Mouse (Mus musculus) midbrain, embryonic 15.5 days (tissue): ENCODE measurements around the gene Lrmda. TPM values are rescaled to one million over a fixed set of nuclear protein-coding genes. Genes with fewer than 3 reads are reported as not detected.
A peak's percentile ranks its signal among the peaks of the same experiment; 100 is the strongest.

Experiments used
- ATAC-seq: fragments of 200-750 bp; cut with Nextera tagmentation; replicated peaks from 2 replicates; pipeline ENCODE4 v1.8.0; 2017; ENCODE audit warnings: moderate TSS enrichment
- H3K27ac ChIP-seq: fragments of 300-500 bp; sonication (generic); 2 replicates; pipeline ENCODE4 v1.5.1; 2015; ENCODE audit warnings: mild to moderate bottlenecking, inconsistent platforms
- H3K27me3 ChIP-seq: fragments of 300-500 bp; sonication (generic); replicated peaks from 2 replicates; pipeline ENCODE4 v1.6.1; 2015; ENCODE audit warnings: inconsistent platforms
- H3K36me3 ChIP-seq: fragments of 300-500 bp; sonication (generic); replicated peaks from 2 replicates; pipeline ENCODE4 v1.6.1; 2015; ENCODE audit warnings: inconsistent platforms
- H3K4me1 ChIP-seq: fragments of 300-500 bp; sonication (generic); 2 replicates; pipeline ENCODE4 v1.6.1; 2015; ENCODE audit warnings: inconsistent platforms
- H3K4me2 ChIP-seq: fragments of 300-500 bp; sonication (generic); 2 replicates; pipeline ENCODE4 v1.6.1; 2015; ENCODE audit warnings: inconsistent platforms, mild to moderate bottlenecking, moderate library complexity
- H3K4me3 ChIP-seq: fragments of 300-500 bp; sonication (generic); 2 replicates; pipeline ENCODE4 v1.5.1; 2015; ENCODE audit warnings: mild to moderate bottlenecking, inconsistent platforms
- H3K9ac ChIP-seq: fragments of 300-500 bp; sonication (generic); 2 replicates; pipeline ENCODE4 v1.6.1; 2015; ENCODE audit warnings: mild to moderate bottlenecking, inconsistent platforms
- H3K9me3 ChIP-seq: fragments of 300-500 bp; sonication (generic); 2 replicates; pipeline ENCODE4 v1.6.1; 2016; ENCODE audit warnings: inconsistent platforms
- WGBS: fragments of 180-500 bp; shearing (Covaris S2); methylation state at CpG from one replicate; pipeline ENCODE4 v1.1.7; 2015; ENCODE audit warnings: mixed read lengths; 5-methylcytosine and 5-hydroxymethylcytosine counted together
- polyA plus RNA-seq: library from polyadenylated mRNA; unstranded; fragments of >200 nt; fragmentation: Nextera tagmentation; extraction: Ambion mirVana; gene quantifications from 2 replicates; pipeline ENCODE4 v1.2.1, GENCODE M21; 2015

Gene Lrmda
- polyA plus RNA-seq, 1 experiment from 2014 or later: 0.31 TPM

GRCm38 (mm10) chr14:23015321-23016067 is 996.0 kb downstream of the Lrmda start:
- 0 out of 2 replicates have a peak, but pooled peaks have one; percentile 17 for ATAC-seq
- Histone ChIP-seq H3K9me3 (no peaks in the 10 kb centered on the region), H3K27me3 (no peaks in the 10 kb centered on the region), H3K4me1 (peaks cover 11% of the 10 kb centered on the region), H3K36me3 (no peaks in the 10 kb centered on the region), H3K9ac (no peak overlapping the region), H3K27ac (peak overlapping the region; percentile 26), H3K4me2 (no peak overlapping the region), H3K4me3 (no peak overlapping the region)
- 30% methylated on average over 16 of the region's 16 CpGs for WGBS

GRCm38 (mm10) chr14:23016068-23016611 is 996.6 kb downstream of the Lrmda start:
- no peak for ATAC-seq
- H3K9me3 ChIP-seq: no peaks in the 10 kb centered on the region
- no peak overlapping the region for H3K4me3 ChIP-seq
- H3K27me3 ChIP-seq: no peaks in the 10 kb centered on the region
- H3K9ac ChIP-seq: no peak overlapping the region
- no peaks in the 10 kb centered on the region for H3K36me3 ChIP-seq
- no peak overlapping the region for H3K4me2 ChIP-seq
- 67% methylated on average over 1 of the region's 1 CpGs for WGBS
- no peak overlapping the region for H3K27ac ChIP-seq
- H3K4me1 ChIP-seq: peaks cover 11% of the 10 kb centered on the region

GRCm38 (mm10) chr14:23041002-23041401 is 1021.5 kb downstream of the Lrmda start:
- WGBS: 83% methylated on average over 7 of the region's 7 CpGs
- no peak for ATAC-seq
- no peaks in the 10 kb centered on the region for H3K4me1 ChIP-seq

GRCm38 (mm10) chr14:23045322-23045721 is 1025.8 kb downstream of the Lrmda start:
- H3K9me3 ChIP-seq: no peaks in the 10 kb centered on the region
- no peak overlapping the region for H3K4me3 ChIP-seq
- H3K27me3 ChIP-seq: no peaks in the 10 kb centered on the region; the same call in 1 of the 2 replicates
- H3K4me2 ChIP-seq: no peak overlapping the region
- 42% methylated on average over 1 of the region's 1 CpGs for WGBS
- H3K27ac ChIP-seq: no peak overlapping the region
- H3K36me3 ChIP-seq: no peaks in the 10 kb centered on the region
- no peak for ATAC-seq
- no peak overlapping the region for H3K9ac ChIP-seq
- no peaks in the 10 kb centered on the region for H3K4me1 ChIP-seq

More at GRCm38 (mm10) chr14:23041002-23041401, 1021.5 kb downstream of the Lrmda start:
- no peak overlapping the region for H3K27ac ChIP-seq
- no peaks in the 10 kb centered on the region for H3K36me3 ChIP-seq
- no peaks in the 10 kb centered on the region for H3K9me3 ChIP-seq
- no peak overlapping the region for H3K4me3 ChIP-seq
- H3K27me3 ChIP-seq: no peaks in the 10 kb centered on the region
- H3K4me2 ChIP-seq: no peak overlapping the region
- H3K9ac ChIP-seq: no peak overlapping the region

GRCm38 (mm10) chr14:23046330-23046729 is 1026.8 kb downstream of the Lrmda start:
- Histone ChIP-seq H3K27me3 (no peaks in the 10 kb centered on the region; the same call in 1 of the 2 replicates), H3K4me3 (no peak overlapping the region), H3K27ac (no peak overlapping the region), H3K9me3 (no peaks in the 10 kb centered on the region), H3K4me1 (no peaks in the 10 kb centered on the region), H3K36me3 (no peaks in the 10 kb centered on the region), H3K4me2 (no peak overlapping the region), H3K9ac (no peak overlapping the region)
- ATAC-seq: no peak
- WGBS: 19% methylated on average over 4 of the region's 4 CpGs

- H3K4me3 ChIP-seq: no peak overlapping the region
- no peaks in the 10 kb centered on the region for H3K9me3 ChIP-seq
- no peaks in the 10 kb centered on the region for H3K36me3 ChIP-seq
- no peak overlapping the region for H3K4me2 ChIP-seq
- ATAC-seq: no peak
- WGBS: 88% methylated on average over 7 of the region's 7 CpGs
- H3K27ac ChIP-seq: no peak overlapping the region
- H3K4me1 ChIP-seq: no peaks in the 10 kb centered on the region
- H3K9ac ChIP-seq: no peak overlapping the region
- no peaks in the 10 kb centered on the region; the same call in 1 of the 2 replicates for H3K27me3 ChIP-seq
Measured at GRCm38 (mm10) chr14:23051441-23051840, 1031.9 kb downstream of the Lrmda start.

GRCm38 (mm10) chr14:23052833-23053592 is 1033.5 kb downstream of the Lrmda start:
- Histone ChIP-seq H3K4me3 (no peak overlapping the region), H3K27me3 (no peaks in the 10 kb centered on the region), H3K36me3 (no peaks in the 10 kb centered on the region), H3K4me2 (no peak overlapping the region), H3K9me3 (no peaks in the 10 kb centered on the region), H3K9ac (no peak overlapping the region), H3K27ac (no peak overlapping the region), H3K4me1 (no peaks in the 10 kb centered on the region)
- WGBS: 56% methylated on average over 11 of the region's 11 CpGs
- ATAC-seq: no peak

GRCm38 (mm10) chr14:23057228-23057976 is 1037.9 kb downstream of the Lrmda start:
- ATAC-seq: no peak
- H3K9ac ChIP-seq: no peak overlapping the region
- WGBS: 91% methylated on average over 6 of the region's 6 CpGs

GRCm38 (mm10) chr14:23057987-23058386 is 1038.5 kb downstream of the Lrmda start:
- Histone ChIP-seq H3K9ac (no peak overlapping the region), H3K4me3 (no peak overlapping the region), H3K4me2 (no peak overlapping the region), H3K27ac (no peak overlapping the region), H3K36me3 (no peaks in the 10 kb centered on the region), H3K27me3 (no peaks in the 10 kb centered on the region), H3K4me1 (no peaks in the 10 kb centered on the region), H3K9me3 (no peaks in the 10 kb centered on the region)
- WGBS: 92% methylated on average over 2 of the region's 2 CpGs
- ATAC-seq: no peak

More at GRCm38 (mm10) chr14:23057228-23057976, 1037.9 kb downstream of the Lrmda start:
- no peak overlapping the region for H3K4me3 ChIP-seq
- no peaks in the 10 kb centered on the region for H3K4me1 ChIP-seq
- no peak overlapping the region for H3K4me2 ChIP-seq
- no peaks in the 10 kb centered on the region for H3K36me3 ChIP-seq
- no peaks in the 10 kb centered on the region for H3K27me3 ChIP-seq
- no peak overlapping the region for H3K27ac ChIP-seq
- H3K9me3 ChIP-seq: no peaks in the 10 kb centered on the region

GRCm38 (mm10) chr14:23078719-23079118 is 1059.2 kb downstream of the Lrmda start:
- Histone ChIP-seq H3K9ac (no peak overlapping the region), H3K4me2 (no peak overlapping the region), H3K4me3 (no peak overlapping the region), H3K27me3 (no peaks in the 10 kb centered on the region), H3K27ac (no peak overlapping the region), H3K4me1 (no peaks in the 10 kb centered on the region), H3K9me3 (no peaks in the 10 kb centered on the region), H3K36me3 (no peaks in the 10 kb centered on the region)
- 70% methylated on average over 1 of the region's 1 CpGs for WGBS
- ATAC-seq: no peak

- no peak for ATAC-seq
- no peaks in the 10 kb centered on the region for H3K27me3 ChIP-seq
- no peaks in the 10 kb centered on the region for H3K36me3 ChIP-seq
- H3K9ac ChIP-seq: no peak overlapping the region
- no peaks in the 10 kb centered on the region for H3K4me1 ChIP-seq
- WGBS: 82% methylated on average over 1 of the region's 1 CpGs
- H3K9me3 ChIP-seq: no peaks in the 10 kb centered on the region
- no peak overlapping the region for H3K4me3 ChIP-seq
- no peak overlapping the region for H3K4me2 ChIP-seq
- H3K27ac ChIP-seq: no peak overlapping the region
Measured at GRCm38 (mm10) chr14:23084241-23084773, 1064.8 kb downstream of the Lrmda start.

GRCm38 (mm10) chr14:23084797-23085196 is 1065.3 kb downstream of the Lrmda start:
- H3K27ac ChIP-seq: no peak overlapping the region
- H3K9ac ChIP-seq: no peak overlapping the region
- whole genome bisulfite sequencing: 83% methylated on average over 1 of the region's 1 CpGs
- H3K4me1 ChIP-seq: no peaks in the 10 kb centered on the region
- no peaks in the 10 kb centered on the region for H3K27me3 ChIP-seq
- no peak for ATAC-seq
- no peak overlapping the region for H3K4me2 ChIP-seq
- no peaks in the 10 kb centered on the region for H3K36me3 ChIP-seq
- H3K9me3 ChIP-seq: no peaks in the 10 kb centered on the region
- no peak overlapping the region for H3K4me3 ChIP-seq
